Mouse (Mus musculus) liver, adult 2 months (tissue): ENCODE results near the gene Plpp6.

Experiments
- CTCF ChIP-seq: fragments of 200-500 bp; IDR thresholded peaks from 2 replicates; pipeline ENCODE4 v1.5.1; 2011; ENCODE audit warnings: low read depth, low read length, control low read depth
- POLR2A ChIP-seq: fragments of 200-500 bp; IDR thresholded peaks from 2 replicates; pipeline ENCODE4 v1.6.1; 2011; ENCODE audit warnings: low read length, control low read depth; ENCODE audit not compliant: insufficient read depth; ENCODE audit errors: extremely low read depth

DNA sequence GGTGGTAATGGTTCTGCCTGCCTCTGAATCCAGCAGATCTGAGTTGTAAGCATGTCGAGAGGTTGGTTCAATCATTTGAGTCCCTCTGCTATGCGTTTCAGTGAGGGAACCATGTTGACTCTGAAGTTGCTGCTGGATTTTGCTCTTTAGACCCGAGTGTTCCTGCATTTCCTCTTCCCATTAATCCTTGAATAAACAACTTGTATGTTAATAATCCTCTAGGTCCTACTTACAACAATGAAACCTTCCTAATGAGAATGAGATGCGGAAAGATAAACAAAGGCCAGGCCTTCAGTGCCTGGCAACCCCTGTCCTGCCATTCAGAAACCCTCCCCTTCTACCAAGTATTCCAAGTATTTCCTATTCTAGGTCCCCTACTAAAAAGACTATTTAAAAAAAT, 47.3 kb upstream of the Plpp6 start:
- TF ChIP-seq POLR2A (no peak), CTCF (no peak)
